Mouse (Mus musculus) brown adipose tissue, adult 24 weeks (tissue): ENCODE results near the gene Oas1c. TPM values are rescaled to one million over a fixed set of nuclear protein-coding genes. Genes with fewer than 3 reads are reported as not detected.

Experiments used
- H3K27ac ChIP-seq: fragments of 200-500 bp; replicated peaks from 2 replicates; pipeline ENCODE4 v1.5.1; 2012; ENCODE audit warnings: low read depth, mild to moderate bottlenecking, low read length
- H3K4me1 ChIP-seq: fragments of 200-500 bp; 2 replicates; pipeline ENCODE4 v1.6.1; 2012; ENCODE audit warnings: low read length, mixed read lengths; ENCODE audit not compliant: control insufficient read depth, insufficient read depth, insufficient read length
- H3K4me3 ChIP-seq: fragments of 200-500 bp; 2 replicates; pipeline ENCODE4 v1.5.1; 2012; ENCODE audit warnings: low read depth, mild to moderate bottlenecking, low read length, moderate library complexity; ENCODE audit not compliant: insufficient read depth
- polyA plus RNA-seq: library from polyadenylated mRNA; stranded (reverse); fragments of >200 nt; gene quantifications from 2 replicates; pipeline ENCODE4 v1.2.4, GENCODE M21; 2012; ENCODE audit not compliant: missing spikeins, insufficient read depth, insufficient read length

The Oas1c gene
- polyA plus RNA-seq, 1 experiment = 0.87 TPM

DNA sequence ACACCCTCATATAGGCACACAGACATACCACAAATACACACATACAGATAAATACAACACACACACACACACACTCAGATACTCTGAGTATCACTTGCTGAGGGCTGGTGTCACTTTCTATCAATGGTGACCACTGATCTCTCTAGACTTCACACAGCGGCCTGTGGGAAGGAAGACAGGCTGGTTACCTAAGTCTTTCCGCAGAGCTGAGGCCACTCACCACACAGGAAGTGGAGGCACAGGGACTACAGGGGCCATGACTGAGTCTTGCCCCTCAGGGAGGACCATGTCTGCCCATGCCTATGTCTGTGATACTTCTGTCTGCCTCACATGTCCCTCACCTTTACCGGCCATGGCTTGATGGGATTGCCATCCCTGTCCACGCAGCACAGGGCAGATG, 58.1 kb downstream of the Oas1c start:
- no peaks in the 10 kb centered on the region for H3K4me1 ChIP-seq
- H3K27ac ChIP-seq = no peak overlapping the region
- H3K4me3 ChIP-seq = no peak overlapping the region

DNA sequence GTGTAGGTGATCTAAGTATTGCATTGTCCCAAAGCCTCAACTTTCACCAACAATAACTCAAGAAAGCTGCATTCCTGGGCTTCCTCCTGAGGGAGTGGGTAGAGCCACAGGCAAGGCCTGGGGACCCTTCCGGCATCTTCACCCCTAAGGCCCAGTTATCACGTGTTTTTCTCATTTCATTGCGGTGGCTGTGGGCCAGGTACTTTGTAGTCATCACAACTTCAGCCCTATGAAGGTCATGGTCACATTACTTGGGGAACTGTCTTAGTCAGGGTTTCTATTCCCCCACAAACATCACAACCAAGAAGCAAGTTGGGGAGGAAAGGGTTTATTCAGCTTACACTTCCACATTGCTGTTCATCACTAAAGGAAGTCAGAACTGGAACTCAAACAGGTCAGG, 59.5 kb downstream of the Oas1c start:
- H3K27ac ChIP-seq = no peak overlapping the region

DNA sequence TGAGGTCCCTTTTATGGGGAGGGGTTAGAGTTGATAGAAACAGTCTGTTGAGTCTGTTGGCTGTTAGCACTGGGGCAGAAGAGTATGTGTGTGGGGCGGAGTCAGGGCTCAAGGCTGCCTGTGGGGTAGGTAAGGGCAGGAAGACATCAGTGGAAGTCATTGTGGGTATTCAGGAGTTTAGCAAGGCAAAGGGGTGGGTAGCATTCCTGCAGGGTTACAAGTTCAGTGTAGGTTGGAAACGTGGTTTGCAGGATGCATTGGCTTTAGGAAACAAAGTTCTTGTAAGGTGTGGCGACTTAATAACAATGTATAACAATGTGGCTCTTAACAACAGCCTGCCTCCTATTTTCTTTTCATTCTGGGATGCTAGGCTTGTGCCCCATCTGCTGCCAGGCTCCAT, 61.1 kb downstream of the Oas1c start:
- H3K4me3 ChIP-seq = no peak overlapping the region
- H3K27ac ChIP-seq = no peak overlapping the region
- no peaks in the 10 kb centered on the region for H3K4me1 ChIP-seq

More for the DNA sequence above, 59.5 kb downstream of the Oas1c start:
- no peak overlapping the region for H3K4me3 ChIP-seq
- H3K4me1 ChIP-seq = no peaks in the 10 kb centered on the region

Other genes with a start within 250 kb of the Oas1c start
- 28.6 and 39.1 TPM in 2 replicates for gene Tpcn1, start 223.8 kb downstream of the Oas1c start, polyA plus RNA-seq
- not detected in 2 replicates for gene Iqcd, start 223.5 kb downstream of the Oas1c start, polyA plus RNA-seq
- gene Rita1, start 199.9 kb downstream of the Oas1c start, polyA plus RNA-seq = 11.3 and 15.3 TPM in 2 replicates
- 10.3 and 13.0 TPM in 2 replicates for gene Ddx54, start 199.8 kb downstream of the Oas1c start, polyA plus RNA-seq
- not detected in 2 replicates for gene Cfap73, start 178.3 kb downstream of the Oas1c start, polyA plus RNA-seq
- gene Rasal1, start 163.7 kb downstream of the Oas1c start, polyA plus RNA-seq = not detected in 2 replicates
- gene Dtx1, start 100.6 kb downstream of the Oas1c start, polyA plus RNA-seq = 0.52 TPM in 1 of 2 replicates, not detected in the other
- 0.96 and 1.2 TPM in 2 replicates for gene Oas2, start 62.7 kb downstream of the Oas1c start, polyA plus RNA-seq
- 0.33 TPM in 1 of 2 replicates, not detected in the other for gene Oas3, start 34.9 kb downstream of the Oas1c start, polyA plus RNA-seq
- gene Oas1e, start 17.0 kb downstream of the Oas1c start, polyA plus RNA-seq = not detected in 2 replicates
- not detected in 2 replicates for gene Oas1f, start 34.9 kb upstream of the Oas1c start, polyA plus RNA-seq
- gene Oas1h, start 48.9 kb upstream of the Oas1c start, polyA plus RNA-seq = not detected in 2 replicates
- 2.2 TPM in 1 of 2 replicates, not detected in the other for gene Oas1g, start 75.1 kb upstream of the Oas1c start, polyA plus RNA-seq
- 1.3 TPM in 1 of 2 replicates, not detected in the other for gene Oas1a, start 95.0 kb upstream of the Oas1c start, polyA plus RNA-seq
- not detected in 2 replicates for gene Oas1d, start 102.0 kb upstream of the Oas1c start, polyA plus RNA-seq
- gene Rph3a, start 197.6 kb upstream of the Oas1c start, polyA plus RNA-seq = not detected in 2 replicates